Mouse (Mus musculus): ENCODE results near the gene Vps51. TPM values are rescaled to one million over a fixed set of nuclear protein-coding genes. Genes with fewer than 3 reads are reported as not detected.
A peak's percentile ranks its signal among the peaks of the same experiment; 100 is the strongest.

The Vps51 gene
- polyA plus RNA-seq, 1 experiment from 2014 or later: 59.5 TPM

GRCm38 (mm10) chr19:6035966-6036585 is 41.0 kb downstream of the Vps51 start:
- Histone ChIP-seq H3K27me3 (replicated peaks; ENCODE audit: control insufficient read depth, insufficient read depth, low read length) (no peaks in the 10 kb centered on the region), H3K4me3 (ENCODE audit: low read depth, low read length) (no peak overlapping the region), H3K4me1 (ENCODE audit: control insufficient read depth, insufficient read depth, low read length) (no peaks in the 10 kb centered on the region), H3K9me3 (replicated peaks; ENCODE audit: control insufficient read depth, low read length) (no peaks in the 10 kb centered on the region), H3K4me2 (ENCODE audit: low read length) (no peak overlapping the region), H3K27ac (ENCODE audit: low read depth, low read length) (no peak overlapping the region), H3K9ac (ENCODE audit: low read length) (no peak overlapping the region), H3K36me3 (ENCODE audit: control insufficient read depth, insufficient read depth, low read length) (no peaks in the 10 kb centered on the region)
- 81% methylated on average over 9 of the region's 9 CpGs for WGBS
- ATAC-seq: no peak
- no peak for DNase-seq (ENCODE audit: low spot score)

DNA sequence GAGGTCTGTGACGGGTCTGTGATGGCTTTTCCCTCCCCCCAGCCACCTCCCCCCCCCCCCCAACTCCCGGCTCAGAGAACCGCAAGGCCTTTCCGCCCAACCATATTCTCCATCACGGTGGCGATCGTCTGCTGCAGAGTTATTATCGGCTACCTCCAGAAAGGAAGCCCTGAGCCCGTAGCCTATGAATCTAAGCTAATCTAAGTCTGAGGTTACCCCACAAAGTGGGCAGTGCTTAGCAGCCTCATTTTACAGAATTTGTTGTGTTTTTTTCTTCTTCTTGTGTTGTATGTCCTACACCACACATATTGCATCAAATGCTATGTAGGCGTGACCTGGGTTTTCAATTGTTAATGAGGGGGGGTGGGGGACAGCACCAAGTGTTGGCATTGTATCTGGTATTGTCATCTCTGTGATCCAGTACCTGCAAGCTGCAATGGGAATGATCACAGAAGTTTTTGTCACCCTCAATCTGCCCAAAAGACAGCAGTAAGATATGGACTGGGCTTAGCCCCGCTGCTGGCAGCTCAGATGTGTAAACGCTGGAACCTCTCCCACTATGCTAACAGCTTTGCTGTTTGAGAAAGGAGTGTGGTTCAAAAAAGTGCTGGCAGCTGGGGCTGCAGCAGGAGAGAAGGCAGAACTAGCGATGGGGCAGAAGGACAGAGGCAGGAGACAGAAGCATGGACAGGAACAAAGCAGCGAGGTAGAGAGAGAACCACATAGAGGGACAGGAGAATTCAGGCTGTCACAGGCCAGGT is 46.3 kb downstream of the Vps51 start:
- WGBS: 74% methylated on average over 14 of the region's 14 CpGs
- Histone ChIP-seq H3K9ac (ENCODE audit: low read length) (no peak overlapping the region), H3K27me3 (replicated peaks; ENCODE audit: control insufficient read depth, insufficient read depth, low read length) (no peaks in the 10 kb centered on the region), H3K36me3 (ENCODE audit: control insufficient read depth, insufficient read depth, low read length) (no peaks in the 10 kb centered on the region), H3K9me3 (replicated peaks; ENCODE audit: control insufficient read depth, low read length) (no peaks in the 10 kb centered on the region), H3K4me3 (ENCODE audit: low read depth, low read length) (no peak overlapping the region), H3K27ac (ENCODE audit: low read depth, low read length) (no peak overlapping the region), H3K4me1 (ENCODE audit: control insufficient read depth, insufficient read depth, low read length) (no peaks in the 10 kb centered on the region), H3K4me2 (ENCODE audit: low read length) (no peak overlapping the region)
- ATAC-seq (no peak), DNase-seq (ENCODE audit: low spot score) (no peak)

GRCm38 (mm10) chr19:6029426-6029825 is 47.6 kb downstream of the Vps51 start:
- no peak overlapping the region for H3K9ac ChIP-seq (ENCODE audit: low read length)
- 80% methylated on average over 9 of the region's 9 CpGs for WGBS
- no peak overlapping the region for H3K4me2 ChIP-seq (ENCODE audit: low read length)
- no peak overlapping the region for H3K27ac ChIP-seq (ENCODE audit: low read depth, low read length)
- DNase-seq (ENCODE audit: low spot score) (no peak), ATAC-seq (no peak)
- no peaks in the 10 kb centered on the region for H3K36me3 ChIP-seq (ENCODE audit: control insufficient read depth, insufficient read depth, low read length)
- no peaks in the 10 kb centered on the region for H3K9me3 ChIP-seq (replicated peaks; ENCODE audit: control insufficient read depth, low read length)
- no peaks in the 10 kb centered on the region for H3K27me3 ChIP-seq (replicated peaks; ENCODE audit: control insufficient read depth, insufficient read depth, low read length)
- no peak overlapping the region for H3K4me3 ChIP-seq (ENCODE audit: low read depth, low read length)
- H3K4me1 ChIP-seq (ENCODE audit: control insufficient read depth, insufficient read depth, low read length): no peaks in the 10 kb centered on the region

GRCm38 (mm10) chr19:6028991-6029390 is 48.0 kb downstream of the Vps51 start:
- H3K4me2 ChIP-seq (ENCODE audit: low read length): no peak overlapping the region
- ATAC-seq (no peak), DNase-seq (ENCODE audit: low spot score) (no peak)
- no peak overlapping the region for H3K9ac ChIP-seq (ENCODE audit: low read length)
- 91% methylated on average over 6 of the region's 6 CpGs for WGBS
- H3K4me1 ChIP-seq (ENCODE audit: control insufficient read depth, insufficient read depth, low read length): no peaks in the 10 kb centered on the region
- H3K27me3 ChIP-seq (replicated peaks; ENCODE audit: control insufficient read depth, insufficient read depth, low read length): no peaks in the 10 kb centered on the region
- H3K27ac ChIP-seq (ENCODE audit: low read depth, low read length): no peak overlapping the region
- H3K4me3 ChIP-seq (ENCODE audit: low read depth, low read length): no peak overlapping the region
- H3K36me3 ChIP-seq (ENCODE audit: control insufficient read depth, insufficient read depth, low read length): no peaks in the 10 kb centered on the region
- H3K9me3 ChIP-seq (replicated peaks; ENCODE audit: control insufficient read depth, low read length): no peaks in the 10 kb centered on the region

- H3K4me1 ChIP-seq (ENCODE audit: control insufficient read depth, insufficient read depth, low read length): no peaks in the 10 kb centered on the region
- H3K4me3 ChIP-seq (ENCODE audit: low read depth, low read length): no peak overlapping the region
- H3K9ac ChIP-seq (ENCODE audit: low read length): no peak overlapping the region
- H3K4me2 ChIP-seq (ENCODE audit: low read length): no peak overlapping the region
- H3K9me3 ChIP-seq (replicated peaks; ENCODE audit: control insufficient read depth, low read length): no peaks in the 10 kb centered on the region
- no peaks in the 10 kb centered on the region for H3K27me3 ChIP-seq (replicated peaks; ENCODE audit: control insufficient read depth, insufficient read depth, low read length)
- ATAC-seq: no peak
- no peak for DNase-seq (ENCODE audit: low spot score)
- H3K27ac ChIP-seq (ENCODE audit: low read depth, low read length): no peak overlapping the region
- H3K36me3 ChIP-seq (ENCODE audit: control insufficient read depth, insufficient read depth, low read length): no peaks in the 10 kb centered on the region
- WGBS: 86% methylated on average over 7 of the region's 7 CpGs
Observed at GRCm38 (mm10) chr19:6023930-6024329, 53.1 kb downstream of the Vps51 start.

- Histone ChIP-seq H3K4me1 (ENCODE audit: control insufficient read depth, insufficient read depth, low read length) (no peaks in the 10 kb centered on the region), H3K27ac (ENCODE audit: low read depth, low read length) (no peak overlapping the region), H3K27me3 (replicated peaks; ENCODE audit: control insufficient read depth, insufficient read depth, low read length) (no peaks in the 10 kb centered on the region), H3K9me3 (replicated peaks; ENCODE audit: control insufficient read depth, low read length) (no peaks in the 10 kb centered on the region), H3K36me3 (ENCODE audit: control insufficient read depth, insufficient read depth, low read length) (no peaks in the 10 kb centered on the region), H3K4me3 (ENCODE audit: low read depth, low read length) (no peak overlapping the region), H3K4me2 (ENCODE audit: low read length) (no peak overlapping the region), H3K9ac (ENCODE audit: low read length) (no peak overlapping the region)
- no peak for ATAC-seq
- 65% methylated on average over 8 of the region's 8 CpGs for WGBS
- DNase-seq (ENCODE audit: low spot score): no peak
Observed at GRCm38 (mm10) chr19:6023059-6023458, 54.0 kb downstream of the Vps51 start.

DNA sequence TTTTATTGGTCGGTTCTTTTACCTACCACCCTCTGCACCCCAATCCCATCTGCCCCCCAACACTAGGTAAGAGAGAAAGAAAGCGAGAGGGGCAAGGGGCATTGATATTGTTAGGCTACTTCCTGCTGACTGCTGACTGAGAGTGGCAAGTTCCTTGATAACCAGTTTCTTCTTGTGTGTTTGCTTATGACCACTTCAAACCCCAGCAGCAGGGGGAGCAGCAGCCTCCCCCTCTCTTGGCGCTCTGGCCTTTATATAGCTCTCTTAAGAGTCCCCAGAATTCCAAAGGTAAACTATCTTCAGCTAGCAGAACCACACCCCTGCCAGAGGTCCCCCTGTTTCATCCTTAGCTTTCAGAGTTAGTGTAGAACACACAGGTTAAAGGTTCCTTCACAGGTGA is 56.8 kb downstream of the Vps51 start:
- Histone ChIP-seq H3K27ac (ENCODE audit: low read depth, low read length) (no peak overlapping the region), H3K4me2 (ENCODE audit: low read length) (no peak overlapping the region), H3K9ac (ENCODE audit: low read length) (no peak overlapping the region), H3K4me3 (ENCODE audit: low read depth, low read length) (no peak overlapping the region), H3K9me3 (replicated peaks; ENCODE audit: control insufficient read depth, low read length) (no peaks in the 10 kb centered on the region), H3K27me3 (replicated peaks; ENCODE audit: control insufficient read depth, insufficient read depth, low read length) (peaks cover 12% of the 10 kb centered on the region), H3K4me1 (ENCODE audit: control insufficient read depth, insufficient read depth, low read length) (no peaks in the 10 kb centered on the region; the same call in 1 of the 2 replicates), H3K36me3 (ENCODE audit: control insufficient read depth, insufficient read depth, low read length) (no peaks in the 10 kb centered on the region)
- ATAC-seq (no peak), DNase-seq (ENCODE audit: low spot score) (no peak)
- 50% methylated on average over 3 of the region's 3 CpGs for WGBS

DNA sequence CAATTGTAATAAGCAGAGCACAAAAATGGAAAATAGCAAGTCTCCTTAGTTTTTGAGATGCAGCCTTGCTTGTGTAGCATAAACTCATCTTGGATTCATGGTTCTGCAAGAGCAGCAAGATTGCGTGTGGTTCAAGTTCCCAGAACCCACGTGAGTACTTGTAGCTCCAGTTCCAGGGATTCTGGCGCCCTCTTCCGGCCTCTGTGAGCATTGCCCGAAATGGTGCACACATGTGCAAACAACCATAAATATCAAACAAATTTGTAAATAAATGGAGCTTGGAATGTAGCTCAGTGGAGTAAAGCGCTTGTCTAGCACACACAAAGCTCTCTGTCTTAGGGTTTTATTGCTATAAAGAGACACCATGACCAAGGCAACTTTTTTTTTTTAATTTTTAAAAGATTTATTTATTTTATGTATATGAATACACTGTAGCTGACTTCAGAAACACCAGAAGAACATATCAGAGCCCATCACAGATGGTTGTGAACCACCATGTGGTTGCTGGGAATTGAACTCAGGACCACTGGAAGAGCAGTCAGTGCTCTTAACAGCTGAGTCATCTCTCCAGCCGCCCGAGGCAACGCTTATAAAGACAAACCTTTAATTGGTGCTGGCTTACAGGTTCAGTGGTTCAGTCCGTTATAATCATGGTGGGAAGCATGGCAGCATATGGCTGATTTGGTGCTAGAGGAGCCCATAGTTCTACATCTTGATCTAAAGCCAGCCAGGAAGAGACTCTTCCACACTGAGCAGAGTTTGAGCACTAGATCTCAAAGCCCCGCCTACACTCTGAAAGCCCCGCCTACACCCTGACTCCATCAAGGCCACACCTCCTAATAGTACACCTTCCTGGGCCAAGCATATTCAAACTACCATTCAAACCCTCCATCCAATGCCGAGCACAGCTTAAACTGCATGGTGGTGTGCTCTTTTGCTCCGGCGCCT is 58.6 kb downstream of the Vps51 start:
- H3K27me3 ChIP-seq (replicated peaks; ENCODE audit: control insufficient read depth, insufficient read depth, low read length): peaks cover 12% of the 10 kb centered on the region
- 30% methylated on average over 15 of the region's 15 CpGs for WGBS
- no peaks in the 10 kb centered on the region for H3K9me3 ChIP-seq (replicated peaks; ENCODE audit: control insufficient read depth, low read length)
- no peak overlapping the region for H3K4me3 ChIP-seq (ENCODE audit: low read depth, low read length)
- no peak overlapping the region for H3K9ac ChIP-seq (ENCODE audit: low read length)
- no peak for ATAC-seq
- no peak overlapping the region for H3K4me2 ChIP-seq (ENCODE audit: low read length)
- no peaks in the 10 kb centered on the region; the same call in 1 of the 2 replicates for H3K4me1 ChIP-seq (ENCODE audit: control insufficient read depth, insufficient read depth, low read length)
- no peaks in the 10 kb centered on the region for H3K36me3 ChIP-seq (ENCODE audit: control insufficient read depth, insufficient read depth, low read length)
- peak; percentile 89 for DNase-seq (ENCODE audit: low spot score)
- H3K27ac ChIP-seq (ENCODE audit: low read depth, low read length): no peak overlapping the region
